Mouse (Mus musculus) olfactory bulb, adult 2 months (tissue): ENCODE measurements at regions not wholly inside any gene's neighbourhood (a gene's known extent, or its start where the extent isn't known, plus 50 kb on each side); places are given as distances from the start of the nearest gene placed in this dataset.

Source experiments
- H3K27ac ChIP-seq: fragments of 200-500 bp; 2 replicates; pipeline ENCODE4 v1.5.1; 2012; ENCODE audit warnings: low read depth, low read length; ENCODE audit not compliant: insufficient read depth
- H3K4me1 ChIP-seq: fragments of 200-500 bp; 2 replicates; pipeline ENCODE4 v1.6.1; 2012; ENCODE audit warnings: low read length; ENCODE audit not compliant: control insufficient read depth, insufficient read depth
- H3K4me3 ChIP-seq: fragments of 200-500 bp; 2 replicates; pipeline ENCODE4 v1.5.1; 2012; ENCODE audit warnings: mild to moderate bottlenecking, low read depth, low read length, moderate library complexity; ENCODE audit not compliant: insufficient read depth
- CTCF ChIP-seq: fragments of 200-500 bp; IDR thresholded peaks from 2 replicates; pipeline ENCODE4 v1.5.1; 2012; ENCODE audit warnings: low read depth, mild to moderate bottlenecking, low read length, moderate library complexity; ENCODE audit not compliant: insufficient read depth
- POLR2A ChIP-seq: fragments of 200-500 bp; IDR thresholded peaks from 2 replicates; pipeline ENCODE4 v1.6.1; 2012; ENCODE audit warnings: mild to moderate bottlenecking, low read depth, low read length, moderate library complexity; ENCODE audit not compliant: insufficient read depth
- WGBS: fragments of 180-500 bp; shearing (Covaris S2); methylation state at CpG from one replicate; pipeline ENCODE4 v1.1.7; 2018; 5-methylcytosine and 5-hydroxymethylcytosine counted together

GRCm38 (mm10) chr4:55768325-55768724 lies 236.1 kb upstream of the Klf4 start:
- no peaks in the 10 kb centered on the region for H3K4me1 ChIP-seq
- WGBS = 95% methylated on average over 6 of the region's 6 CpGs
- TF ChIP-seq POLR2A (no peak), CTCF (no peak)

DNA sequence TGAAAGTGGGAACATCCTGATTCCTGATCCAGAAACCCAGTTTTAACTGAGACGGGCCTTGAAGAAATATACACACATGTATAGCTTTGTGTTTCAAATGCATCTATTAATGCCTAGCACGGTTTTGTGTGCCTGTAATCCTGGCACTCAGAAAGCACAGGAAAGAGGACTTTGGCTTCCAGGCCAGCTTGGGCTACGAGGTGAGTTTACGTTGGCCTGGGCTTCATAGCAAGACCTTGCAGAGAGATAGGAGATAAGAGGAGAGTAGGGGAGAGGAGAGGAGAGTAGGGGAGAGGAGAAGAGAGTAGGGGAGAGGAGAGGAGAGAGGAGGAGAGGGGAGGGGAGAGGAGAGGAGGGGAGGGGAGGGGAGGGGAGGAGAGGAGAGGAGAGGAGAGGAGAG lies 234.9 kb upstream of the Klf4 start:
- no peak overlapping the region for H3K4me3 ChIP-seq
- H3K27ac ChIP-seq = no peak overlapping the region
- TF ChIP-seq POLR2A (no peak), CTCF (no peak)
- no peaks in the 10 kb centered on the region for H3K4me1 ChIP-seq
- 89% methylated on average over 4 of the region's 4 CpGs for WGBS

More at GRCm38 (mm10) chr4:55768325-55768724, 236.1 kb upstream of the Klf4 start:
- no peak overlapping the region for H3K27ac ChIP-seq
- H3K4me3 ChIP-seq = no peak overlapping the region

- WGBS = 98% methylated on average over 2 of the region's 2 CpGs
- no peaks in the 10 kb centered on the region for H3K4me1 ChIP-seq
Measured at GRCm38 (mm10) chr4:55765780-55766179, 233.5 kb upstream of the Klf4 start.

DNA sequence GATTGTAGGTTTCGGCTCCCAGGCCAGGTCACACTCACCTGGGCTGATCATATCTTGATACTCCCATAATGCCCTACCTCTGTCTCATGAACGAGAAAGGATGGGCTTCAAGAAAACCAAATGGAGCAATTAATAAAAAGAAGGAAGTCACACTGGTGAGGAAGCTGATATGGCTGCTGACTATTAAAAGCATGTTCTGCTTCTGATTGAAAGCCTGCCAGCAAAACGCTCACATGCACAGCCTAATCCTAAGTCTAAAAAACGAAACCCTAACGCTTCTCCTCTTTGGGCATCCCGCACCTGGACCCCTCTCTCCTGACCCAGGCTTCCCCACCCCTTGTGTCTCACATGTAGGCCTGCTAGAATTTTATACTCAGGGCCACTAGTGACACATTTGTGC lies 230.8 kb upstream of the Klf4 start:
- Histone ChIP-seq H3K27ac (no peak overlapping the region), H3K4me1 (no peaks in the 10 kb centered on the region), H3K4me3 (no peak overlapping the region)
- WGBS = 90% methylated on average over 6 of the region's 6 CpGs
- TF ChIP-seq CTCF = no peak
- no peak for TF ChIP-seq POLR2A

More at GRCm38 (mm10) chr4:55765780-55766179, 233.5 kb upstream of the Klf4 start:
- H3K4me3 ChIP-seq = no peak overlapping the region
- no peak overlapping the region for H3K27ac ChIP-seq
- TF ChIP-seq CTCF (no peak), POLR2A (no peak)

GRCm38 (mm10) chr4:55762389-55762788 lies 230.1 kb upstream of the Klf4 start:
- Histone ChIP-seq H3K4me1 (peaks cover 4% of the 10 kb centered on the region), H3K4me3 (no peak overlapping the region), H3K27ac (no peak overlapping the region)
- TF ChIP-seq POLR2A = no peak
- no peak for TF ChIP-seq CTCF
- WGBS = 89% methylated on average over 4 of the region's 4 CpGs

- Histone ChIP-seq H3K27ac (peak overlapping the region; percentile 62), H3K4me1 (peaks cover 9% of the 10 kb centered on the region), H3K4me3 (peak overlapping the region; percentile 9; the same call in 1 of the 2 replicates)
- 20% methylated on average over 15 of the region's 15 CpGs for WGBS
- TF ChIP-seq CTCF (no peak), POLR2A (no peak)
Measured at GRCm38 (mm10) chr4:55757148-55757927, 225.1 kb upstream of the Klf4 start.

GRCm38 (mm10) chr4:55749949-55750600 lies 217.8 kb upstream of the Klf4 start:
- 70% methylated on average over 20 of the region's 20 CpGs for WGBS

GRCm38 (mm10) chr4:55741355-55741754 lies 209.1 kb upstream of the Klf4 start:
- 97% methylated on average over 8 of the region's 8 CpGs for WGBS
- TF ChIP-seq POLR2A (no peak), CTCF (no peak)

More at GRCm38 (mm10) chr4:55749949-55750600, 217.8 kb upstream of the Klf4 start:
- Histone ChIP-seq H3K4me1 (0 out of 2 replicates have a peak, but pooled peaks cover 2% of the 10 kb centered on the region), H3K4me3 (no peak overlapping the region), H3K27ac (no peak overlapping the region)
- no peak for TF ChIP-seq POLR2A
- TF ChIP-seq CTCF = no peak

GRCm38 (mm10) chr4:55740062-55740461 lies 207.8 kb upstream of the Klf4 start:
- 70% methylated on average over 15 of the region's 15 CpGs for WGBS

More at GRCm38 (mm10) chr4:55741355-55741754, 209.1 kb upstream of the Klf4 start:
- H3K27ac ChIP-seq = no peak overlapping the region
- no peaks in the 10 kb centered on the region for H3K4me1 ChIP-seq
- no peak overlapping the region for H3K4me3 ChIP-seq

DNA sequence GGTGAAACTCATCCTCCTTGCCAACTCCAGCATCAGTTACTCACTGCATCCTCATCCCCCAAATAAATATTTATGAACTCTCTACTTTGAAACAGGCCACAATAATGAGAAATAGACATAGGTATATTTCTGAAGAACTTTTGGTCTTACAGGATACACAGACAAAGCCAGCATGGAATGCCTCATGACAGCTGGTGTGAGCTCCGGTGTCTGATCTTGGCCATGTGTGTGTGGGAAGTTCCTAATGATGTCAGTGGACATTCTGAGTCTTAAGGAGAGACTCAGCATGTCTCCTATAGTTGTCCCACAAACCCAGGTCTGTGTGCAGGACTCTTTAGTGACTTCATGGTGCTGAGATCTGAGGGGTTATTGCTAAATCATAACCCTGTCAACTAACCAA lies 206.4 kb upstream of the Klf4 start:
- 97% methylated on average over 1 of the region's 1 CpGs for WGBS
- H3K4me3 ChIP-seq = no peak overlapping the region
- TF ChIP-seq POLR2A (no peak), CTCF (no peak)

More at GRCm38 (mm10) chr4:55740062-55740461, 207.8 kb upstream of the Klf4 start:
- Histone ChIP-seq H3K4me1 (no peaks in the 10 kb centered on the region), H3K4me3 (no peak overlapping the region), H3K27ac (no peak overlapping the region)
- no peak for TF ChIP-seq POLR2A
- no peak for TF ChIP-seq CTCF

More for the DNA sequence above, 206.4 kb upstream of the Klf4 start:
- H3K27ac ChIP-seq = no peak overlapping the region
- no peaks in the 10 kb centered on the region for H3K4me1 ChIP-seq
